In genomic region chr2:181043437-181043836, GRCm38 (mm10) we compare ENCODE assay signal across 8 mouse cellular contexts. TPM values are rescaled to one million over a fixed set of nuclear protein-coding genes. Genes with fewer than 3 reads are reported as not detected.
A peak's percentile ranks its signal among the peaks of the same experiment; 100 is the strongest.
DNase-seq lines count a peak whose midpoint lies in the region; ATAC-seq lines count a peak whose summit lies in the region.

TSS of gene Chrna4 (minus strand) at chr2:181043546.

- peak; percentile 38 for DNase-seq in gastrocnemius, postnatal 25 days
- DNase-seq in gastrocnemius, postnatal 10 days: no peak
- peak; percentile 72 for DNase-seq in NIH3T3 (ENCODE audit: low read depth)
- DNase-seq in layer of hippocampus, postnatal 14 days (ENCODE audit: low spot score in 2 of 2): no peak
- no peak for DNase-seq in c-Kit-positive CD71-positive TER-119-positive erythroid progenitor cells, embryonic 14.5 days (ENCODE audit: low spot score)
- no peak for DNase-seq in heart, adult 9 months (ENCODE audit: low spot score in 2 of 2)

- no peak within 1 kb of the TSS for H3K4me2 ChIP-seq in forebrain, embryonic 12.5 days
- H3K4me2 ChIP-seq in neural tube, embryonic 15.5 days: no peak within 1 kb of the TSS

- no peaks in the 10 kb centered on the region for H3K9me3 ChIP-seq in forebrain, embryonic 12.5 days
- no peaks in the 10 kb centered on the region for H3K9me3 ChIP-seq in neural tube, embryonic 15.5 days (replicated peaks)

- 50% methylated on average over 3 of the region's 3 CpGs for WGBS in forebrain, embryonic 12.5 days
- 24% methylated on average over 3 of the region's 3 CpGs for WGBS in neural tube, embryonic 15.5 days

- peak within 1 kb of the TSS; percentile 12; the same call in 1 of the 2 replicates for H3K9ac ChIP-seq in forebrain, embryonic 12.5 days
- H3K9ac ChIP-seq in neural tube, embryonic 15.5 days (replicated peaks): 0 out of 2 replicates have a peak within 1 kb of the TSS, but pooled peaks have one; percentile 10

- peak within 1 kb of the TSS; percentile 78 for H3K27ac ChIP-seq in forebrain, embryonic 12.5 days
- H3K27ac ChIP-seq in neural tube, embryonic 15.5 days (replicated peaks): peak within 1 kb of the TSS; percentile 54; the same call in 1 of the 2 replicates

- no peaks in the 10 kb centered on the region for H3K36me3 ChIP-seq in forebrain, embryonic 12.5 days (replicated peaks)
- no peaks in the 10 kb centered on the region for H3K36me3 ChIP-seq in neural tube, embryonic 15.5 days

- ATAC-seq in forebrain, embryonic 12.5 days (ENCODE audit: low FRiP score): no peak
- ATAC-seq in neural tube, embryonic 15.5 days (ENCODE audit: low FRiP score): no peak

- no peak within 1 kb of the TSS for H3K4me3 ChIP-seq in forebrain, embryonic 12.5 days (replicated peaks)
- H3K4me3 ChIP-seq in neural tube, embryonic 15.5 days (replicated peaks): no peak within 1 kb of the TSS

- peaks cover 58% of the 10 kb centered on the region for H3K4me1 ChIP-seq in forebrain, embryonic 12.5 days
- peaks cover 40% of the 10 kb centered on the region for H3K4me1 ChIP-seq in neural tube, embryonic 15.5 days

- peaks cover 31% of the 10 kb centered on the region for H3K27me3 ChIP-seq in forebrain, embryonic 12.5 days
- H3K27me3 ChIP-seq in neural tube, embryonic 15.5 days (replicated peaks): peaks cover 5% of the 10 kb centered on the region

RNA-seq across cellular contexts. Expression of gene Chrna4, which starts in this region (rescaled TPM):
- under 1 TPM in 1 of 2 experiments, not detected in 1; 0.54 TPM for total RNA-seq in gastrocnemius, postnatal 25 days (2021)
- total RNA-seq in gastrocnemius, postnatal 10 days (2021): 1 to 10 TPM; 2.6 to 2.8 TPM
- 20.2 and 20.8 TPM in 2 replicates for polyA plus RNA-seq in forebrain, embryonic 12.5 days (2016; fragmentation: Nextera tagmentation; extraction: Ambion mirVana)
- total RNA-seq in layer of hippocampus, postnatal 14 days (2021): 10 to 100 TPM; 17.9 to 29.9 TPM
- polyA plus RNA-seq in neural tube, embryonic 15.5 days (2015; fragmentation: Nextera tagmentation; extraction: Ambion mirVana): 38.9 and 47.4 TPM in 2 replicates

Comparison
In these comparisons a context has a peak if more than half of its experiments do, and no peak if none do; other contexts are left out.
1. RNA of gene Chrna4 (total RNA-seq): 17.9 to 29.9 TPM in layer of hippocampus, postnatal 14 days; 2.6 to 2.8 TPM in gastrocnemius, postnatal 10 days and 0.54 TPM in gastrocnemius, postnatal 25 days; every median in the first group is over 4 times any median in the second.
2. Peak in DNase-seq in gastrocnemius, postnatal 25 days; RNA of the gene not detected or under 1 TPM.